Mouse (Mus musculus): ENCODE results near the gene Pawr. TPM values are rescaled to one million over a fixed set of nuclear protein-coding genes. Genes with fewer than 3 reads are reported as not detected.
"Not testable (repeated sequence)": the region's sequence is repeated elsewhere in the genome, so short reads cannot be mapped to it uniquely, and the experiment has no call there.

The Pawr gene
- polyA plus RNA-seq, 1 experiment from 2014 or later: 12.9 TPM

DNA sequence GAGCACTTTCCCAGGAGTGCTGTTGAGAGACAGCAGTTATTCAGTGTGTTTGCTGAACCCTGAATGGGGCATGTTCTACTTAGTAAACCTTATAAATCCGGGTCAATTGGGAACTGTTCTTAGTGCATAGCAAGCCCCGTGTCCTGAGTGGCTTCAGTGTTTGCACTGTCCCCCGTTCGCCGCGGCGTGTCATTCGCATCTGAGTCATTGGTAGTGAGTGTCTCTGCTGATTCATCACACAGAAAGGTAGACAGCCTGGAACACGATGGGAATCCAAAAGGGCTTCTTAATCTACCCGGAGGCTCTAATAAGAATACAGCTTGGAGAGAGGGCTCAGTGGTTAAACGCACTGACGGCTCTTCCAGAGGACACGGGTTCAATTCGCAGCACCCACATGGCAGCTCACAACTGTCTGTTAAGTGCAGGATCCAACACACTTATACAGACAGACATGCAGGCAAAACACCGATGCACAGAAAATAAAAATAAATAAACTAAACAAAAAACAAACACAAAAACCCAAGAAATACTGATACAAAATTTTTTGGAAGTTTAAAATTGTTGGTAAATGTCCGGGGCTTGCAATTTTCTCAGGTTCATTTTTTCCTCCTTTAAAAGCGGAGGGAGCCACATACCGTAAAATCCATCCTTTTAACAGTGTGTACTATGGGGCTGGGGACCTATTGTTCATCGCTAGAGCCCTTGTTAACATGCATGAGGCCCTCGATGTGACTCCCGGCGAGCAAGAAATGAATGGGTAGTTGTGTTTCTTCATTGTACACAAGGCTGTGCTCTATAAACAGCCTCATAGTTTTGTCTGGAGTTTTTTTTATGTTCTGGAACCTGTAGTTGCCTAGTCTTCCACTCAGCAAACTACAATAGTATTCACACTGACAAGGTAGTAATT is 6.4 kb downstream of the Pawr start:
- no peak overlapping the region for H3K4me3 ChIP-seq (ENCODE audit: low read depth, low read length)
- H3K4me1 ChIP-seq (replicated peaks; ENCODE audit: control insufficient read depth, insufficient read depth, low read length): peaks cover 6% of the 10 kb centered on the region
- H3K27ac ChIP-seq (ENCODE audit: low read depth): no peak overlapping the region
- peaks cover 5% of the 10 kb centered on the region; the same call in 1 of the 2 replicates for H3K36me3 ChIP-seq (ENCODE audit: control insufficient read depth, insufficient read depth, low read length)
- 89% methylated on average over 22 of the region's 22 CpGs for WGBS
- no peaks in the 10 kb centered on the region for H3K9me3 ChIP-seq (ENCODE audit: control insufficient read depth, low read length)
- no peak overlapping the region for H3K9ac ChIP-seq (ENCODE audit: low read length)
- DNase-seq (ENCODE audit: low spot score): no peak
- no peaks in the 10 kb centered on the region for H3K27me3 ChIP-seq (replicated peaks; ENCODE audit: control insufficient read depth, insufficient read depth, low read length)
- H3K4me2 ChIP-seq (ENCODE audit: low read length): no peak overlapping the region
- no peak for ATAC-seq (replicated peaks; ENCODE audit: low FRiP score, low TSS enrichment, low read depth)

- Histone ChIP-seq H3K4me3 (ENCODE audit: low read depth, low read length) (no peak overlapping the region), H3K4me1 (replicated peaks; ENCODE audit: control insufficient read depth, insufficient read depth, low read length) (peaks cover 3% of the 10 kb centered on the region), H3K27me3 (replicated peaks; ENCODE audit: control insufficient read depth, insufficient read depth, low read length) (no peaks in the 10 kb centered on the region), H3K27ac (ENCODE audit: low read depth) (no peak overlapping the region), H3K4me2 (ENCODE audit: low read length) (no peak overlapping the region), H3K9ac (ENCODE audit: low read length) (no peak overlapping the region), H3K36me3 (ENCODE audit: control insufficient read depth, insufficient read depth, low read length) (peaks cover 5% of the 10 kb centered on the region; the same call in 1 of the 2 replicates), H3K9me3 (ENCODE audit: control insufficient read depth, low read length) (no peaks in the 10 kb centered on the region)
- no peak for ATAC-seq (replicated peaks; ENCODE audit: low FRiP score, low TSS enrichment, low read depth)
- 90% methylated on average over 5 of the region's 5 CpGs for whole genome bisulfite sequencing
- DNase-seq (ENCODE audit: low spot score): peak; percentile 10
These were observed 7.2 kb downstream of the Pawr start for GRCm38 (mm10) chr10:108339118-108339517.

GRCm38 (mm10) chr10:108339872-108340271 is 8.0 kb downstream of the Pawr start:
- H3K36me3 ChIP-seq (ENCODE audit: control insufficient read depth, insufficient read depth, low read length): peaks cover 5% of the 10 kb centered on the region; the same call in 1 of the 2 replicates
- H3K4me2 ChIP-seq (ENCODE audit: low read length): no peak overlapping the region
- H3K27me3 ChIP-seq (replicated peaks; ENCODE audit: control insufficient read depth, insufficient read depth, low read length): no peaks in the 10 kb centered on the region
- ATAC-seq (replicated peaks; ENCODE audit: low FRiP score, low TSS enrichment, low read depth) (no peak), DNase-seq (ENCODE audit: low spot score) (peak; percentile 27)
- no peaks in the 10 kb centered on the region for H3K9me3 ChIP-seq (ENCODE audit: control insufficient read depth, low read length)
- no peak overlapping the region for H3K4me3 ChIP-seq (ENCODE audit: low read depth, low read length)
- no peaks in the 10 kb centered on the region; the same call in 1 of the 2 replicates for H3K4me1 ChIP-seq (replicated peaks; ENCODE audit: control insufficient read depth, insufficient read depth, low read length)
- WGBS: 85% methylated on average over 4 of the region's 4 CpGs
- no peak overlapping the region for H3K27ac ChIP-seq (ENCODE audit: low read depth)
- no peak overlapping the region for H3K9ac ChIP-seq (ENCODE audit: low read length)

DNA sequence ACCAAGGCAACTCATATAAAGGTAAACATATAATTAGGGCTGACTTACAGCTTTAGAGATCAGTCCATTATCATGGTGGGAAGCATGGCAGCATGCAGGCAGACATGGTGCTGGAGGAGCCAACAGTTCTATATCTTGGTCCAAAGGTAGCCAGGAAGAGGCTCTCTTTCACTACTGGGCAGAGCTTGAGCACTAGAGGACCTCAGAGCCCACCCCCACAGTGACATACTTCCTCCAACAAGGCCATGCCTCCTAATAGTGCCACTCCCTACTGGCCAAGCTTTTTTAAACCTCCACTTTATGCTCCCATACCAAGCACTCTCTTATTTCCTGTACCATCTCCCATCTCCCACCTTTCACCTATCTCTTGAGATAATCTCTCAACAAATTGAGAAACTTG is 11.8 kb downstream of the Pawr start:
- H3K9ac ChIP-seq (ENCODE audit: low read length): no peak overlapping the region
- no peaks in the 10 kb centered on the region for H3K27me3 ChIP-seq (replicated peaks; ENCODE audit: control insufficient read depth, insufficient read depth, low read length)
- no peak for DNase-seq (ENCODE audit: low spot score)
- no peak overlapping the region for H3K27ac ChIP-seq (ENCODE audit: low read depth)
- no peak overlapping the region for H3K4me2 ChIP-seq (ENCODE audit: low read length)
- no peaks in the 10 kb centered on the region for H3K36me3 ChIP-seq (ENCODE audit: control insufficient read depth, insufficient read depth, low read length)
- ATAC-seq (replicated peaks; ENCODE audit: low FRiP score, low TSS enrichment, low read depth): no peak
- H3K4me3 ChIP-seq (ENCODE audit: low read depth, low read length): no peak overlapping the region
- H3K9me3 ChIP-seq (ENCODE audit: control insufficient read depth, low read length): peaks cover 5% of the 10 kb centered on the region; the same call in 1 of the 2 replicates
- H3K4me1 ChIP-seq (replicated peaks; ENCODE audit: control insufficient read depth, insufficient read depth, low read length): no peaks in the 10 kb centered on the region

DNA sequence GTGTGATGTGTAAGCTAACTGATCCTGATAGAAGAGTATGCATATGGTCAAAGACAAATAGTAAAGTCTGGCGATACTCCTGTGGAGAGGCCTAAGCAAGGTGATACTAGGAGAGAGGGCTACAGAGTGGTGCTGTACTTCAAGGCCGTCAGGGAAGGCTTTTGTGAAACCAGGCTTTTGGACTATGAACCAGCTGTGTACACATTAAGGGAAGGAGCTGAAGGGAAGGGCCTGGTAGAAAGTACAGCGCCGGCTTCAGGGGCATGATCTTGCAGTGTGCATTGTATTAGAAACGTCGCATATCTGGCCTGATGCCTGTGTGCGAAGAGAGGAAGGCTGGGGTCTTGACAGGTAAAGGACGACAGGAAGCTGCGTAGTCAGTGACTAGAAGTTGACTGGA is 13.2 kb downstream of the Pawr start:
- Histone ChIP-seq H3K4me1 (replicated peaks; ENCODE audit: control insufficient read depth, insufficient read depth, low read length) (peaks cover 8% of the 10 kb centered on the region; the same call in 1 of the 2 replicates), H3K36me3 (ENCODE audit: control insufficient read depth, insufficient read depth, low read length) (no peaks in the 10 kb centered on the region), H3K9ac (ENCODE audit: low read length) (no peak overlapping the region), H3K27me3 (replicated peaks; ENCODE audit: control insufficient read depth, insufficient read depth, low read length) (no peaks in the 10 kb centered on the region), H3K9me3 (ENCODE audit: control insufficient read depth, low read length) (peaks cover 5% of the 10 kb centered on the region; the same call in 1 of the 2 replicates), H3K4me3 (ENCODE audit: low read depth, low read length) (no peak overlapping the region), H3K4me2 (ENCODE audit: low read length) (no peak overlapping the region), H3K27ac (ENCODE audit: low read depth) (no peak overlapping the region)
- DNase-seq (ENCODE audit: low spot score) (no peak), ATAC-seq (replicated peaks; ENCODE audit: low FRiP score, low TSS enrichment, low read depth) (no peak)
- 88% methylated on average over 9 of the region's 9 CpGs for WGBS

- not testable (repeated sequence) for H3K4me3 ChIP-seq (ENCODE audit: low read depth, low read length); DNase-seq (ENCODE audit: low spot score); H3K36me3 ChIP-seq (ENCODE audit: control insufficient read depth, insufficient read depth, low read length); H3K9ac ChIP-seq (ENCODE audit: low read length); H3K27ac ChIP-seq (ENCODE audit: low read depth); ATAC-seq (replicated peaks; ENCODE audit: low FRiP score, low TSS enrichment, low read depth); H3K27me3 ChIP-seq (replicated peaks; ENCODE audit: control insufficient read depth, insufficient read depth, low read length); H3K9me3 ChIP-seq (ENCODE audit: control insufficient read depth, low read length); H3K4me2 ChIP-seq (ENCODE audit: low read length)
- peaks cover 15% of the 10 kb centered on the region; the same call in 1 of the 2 replicates for H3K4me1 ChIP-seq (replicated peaks; ENCODE audit: control insufficient read depth, insufficient read depth, low read length)
- 96% methylated on average over 4 of the region's 4 CpGs for WGBS
These were observed 14.4 kb downstream of the Pawr start for GRCm38 (mm10) chr10:108346301-108346700.

- Histone ChIP-seq H3K36me3 (ENCODE audit: control insufficient read depth, insufficient read depth, low read length) (no peaks in the 10 kb centered on the region), H3K4me2 (ENCODE audit: low read length) (peak overlapping the region; percentile 8; the same call in 1 of the 2 replicates), H3K9me3 (ENCODE audit: control insufficient read depth, low read length) (peaks cover 5% of the 10 kb centered on the region; the same call in 1 of the 2 replicates), H3K4me3 (ENCODE audit: low read depth, low read length) (no peak overlapping the region), H3K27ac (ENCODE audit: low read depth) (0 out of 2 replicates have a peak overlapping the region, but pooled peaks have one; percentile 16), H3K9ac (ENCODE audit: low read length) (no peak overlapping the region), H3K27me3 (replicated peaks; ENCODE audit: control insufficient read depth, insufficient read depth, low read length) (no peaks in the 10 kb centered on the region), H3K4me1 (replicated peaks; ENCODE audit: control insufficient read depth, insufficient read depth, low read length) (peaks cover 21% of the 10 kb centered on the region; the same call in 1 of the 2 replicates)
- WGBS: 31% methylated on average over 9 of the region's 9 CpGs
- DNase-seq (ENCODE audit: low spot score) (no peak), ATAC-seq (replicated peaks; ENCODE audit: low FRiP score, low TSS enrichment, low read depth) (peak; percentile 56; the same call in 1 of the 2 replicates)
These were observed 18.5 kb downstream of the Pawr start for GRCm38 (mm10) chr10:108350125-108351070.

GRCm38 (mm10) chr10:108352944-108353343 is 21.0 kb downstream of the Pawr start:
- Histone ChIP-seq H3K4me2 (ENCODE audit: low read length) (no peak overlapping the region), H3K36me3 (ENCODE audit: control insufficient read depth, insufficient read depth, low read length) (no peaks in the 10 kb centered on the region), H3K9me3 (ENCODE audit: control insufficient read depth, low read length) (no peaks in the 10 kb centered on the region), H3K27me3 (replicated peaks; ENCODE audit: control insufficient read depth, insufficient read depth, low read length) (no peaks in the 10 kb centered on the region), H3K4me3 (ENCODE audit: low read depth, low read length) (no peak overlapping the region), H3K4me1 (replicated peaks; ENCODE audit: control insufficient read depth, insufficient read depth, low read length) (peaks cover 21% of the 10 kb centered on the region; the same call in 1 of the 2 replicates), H3K27ac (ENCODE audit: low read depth) (no peak overlapping the region), H3K9ac (ENCODE audit: low read length) (no peak overlapping the region)
- ATAC-seq (replicated peaks; ENCODE audit: low FRiP score, low TSS enrichment, low read depth) (no peak), DNase-seq (ENCODE audit: low spot score) (no peak)
- 90% methylated on average over 10 of the region's 10 CpGs for WGBS
